Mouse (Mus musculus) thymus, adult 2 months (tissue): ENCODE data around the gene Samd8. TPM values are rescaled to one million over a fixed set of nuclear protein-coding genes. Genes with fewer than 3 reads are reported as not detected.

Experiments
- DNase-seq: peaks from one replicate; pipeline ENCODE4 v3.0.0; 2021
- H3K27ac ChIP-seq: fragments of 200-500 bp; 2 replicates; pipeline ENCODE4 v1.5.1; 2012; ENCODE audit warnings: low read length, control low read depth; ENCODE audit not compliant: control insufficient read depth, insufficient read depth
- H3K27me3 ChIP-seq: fragments of 200-500 bp; 2 replicates; pipeline ENCODE4 v1.6.1; 2012; ENCODE audit warnings: mild to moderate bottlenecking, low read length, moderate library complexity, mixed read lengths; ENCODE audit not compliant: control insufficient read depth, insufficient read depth
- H3K36me3 ChIP-seq: fragments of 200-500 bp; 2 replicates; pipeline ENCODE4 v1.6.1; 2012; ENCODE audit warnings: mild to moderate bottlenecking, low read length, moderate library complexity; ENCODE audit not compliant: control insufficient read depth, insufficient read depth
- H3K4me1 ChIP-seq: fragments of 200-500 bp; replicated peaks from 2 replicates; pipeline ENCODE4 v1.6.1; 2012; ENCODE audit warnings: low read length; ENCODE audit not compliant: control insufficient read depth, insufficient read depth
- H3K4me3 ChIP-seq: fragments of 200-500 bp; 2 replicates; pipeline ENCODE4 v1.5.1; 2012; ENCODE audit warnings: mild to moderate bottlenecking, low read length, control low read depth, moderate library complexity; ENCODE audit not compliant: control insufficient read depth, insufficient read depth
- CTCF ChIP-seq: fragments of 200-500 bp; IDR thresholded peaks from 2 replicates; pipeline ENCODE4 v1.5.1; 2012; ENCODE audit warnings: mild to moderate bottlenecking, control low read depth, low read length, moderate library complexity, borderline replicate concordance; ENCODE audit not compliant: control insufficient read depth, poor library complexity, insufficient read depth; ENCODE audit errors: extremely low read depth
- POLR2A ChIP-seq: fragments of 200-500 bp; IDR thresholded peaks from 2 replicates; pipeline ENCODE4 v1.6.1; 2012; ENCODE audit warnings: mild to moderate bottlenecking, low read length, control low read depth, moderate library complexity; ENCODE audit not compliant: control insufficient read depth, poor library complexity, insufficient read depth; ENCODE audit errors: extremely low read depth
- WGBS: fragments of 180-500 bp; shearing (Covaris S2); methylation state at CpG from one replicate; pipeline ENCODE4 v1.1.7; 2018; 5-methylcytosine and 5-hydroxymethylcytosine counted together
- polyA plus RNA-seq: library from polyadenylated mRNA; depleted of rRNA; stranded (reverse); fragments of >200 nt; gene quantifications from 2 replicates; pipeline ENCODE4 v1.2.3, GENCODE M21; 2012

Samd8 gene
- polyA plus RNA-seq, 1 experiment: 12.1 TPM

- Histone ChIP-seq H3K4me1 (peaks cover 3% of the 10 kb centered on the region; the same call in 1 of the 2 replicates), H3K36me3 (no peaks in the 10 kb centered on the region), H3K4me3 (peak within 1 kb of the TSS; percentile 95), H3K27me3 (no peaks in the 10 kb centered on the region), H3K27ac (peak within 1 kb of the TSS; percentile 32; the same call in 1 of the 2 replicates)
- 2% methylated on average over 26 of the region's 26 CpGs for WGBS
- TF ChIP-seq CTCF: no peak
- TF ChIP-seq POLR2A: peak; percentile 24; the same call in 1 of the 2 replicates
- peak; percentile 49 for DNase-seq
Observed at GRCm38 (mm10) chr14:21750881-21751542, 681 bp downstream of the Samd8 start, which contains the start of gene Dusp13. Gene Dusp13, minus strand, starts transcription at chr14:21751181.

GRCm38 (mm10) chr14:21752411-21752810 is 2.1 kb downstream of the Samd8 start:
- H3K4me1 ChIP-seq: peaks cover 3% of the 10 kb centered on the region; the same call in 1 of the 2 replicates
- DNase-seq: no peak
- H3K36me3 ChIP-seq: no peaks in the 10 kb centered on the region
- H3K27ac ChIP-seq: no peak overlapping the region
- no peak for TF ChIP-seq CTCF
- no peak for TF ChIP-seq POLR2A
- H3K4me3 ChIP-seq: no peak overlapping the region
- 96% methylated on average over 3 of the region's 3 CpGs for whole genome bisulfite sequencing
- H3K27me3 ChIP-seq: no peaks in the 10 kb centered on the region

- no peak overlapping the region for H3K27ac ChIP-seq
- WGBS: 92% methylated on average over 4 of the region's 4 CpGs
- DNase-seq: no peak
- no peaks in the 10 kb centered on the region for H3K36me3 ChIP-seq
- no peaks in the 10 kb centered on the region for H3K27me3 ChIP-seq
- no peak for TF ChIP-seq POLR2A
- no peak for TF ChIP-seq CTCF
- peaks cover 3% of the 10 kb centered on the region; the same call in 1 of the 2 replicates for H3K4me1 ChIP-seq
- H3K4me3 ChIP-seq: no peak overlapping the region
Observed at GRCm38 (mm10) chr14:21753367-21753766, 3.0 kb downstream of the Samd8 start.

GRCm38 (mm10) chr14:21761560-21761959 is 11.2 kb downstream of the Samd8 start:
- TF ChIP-seq CTCF (no peak), POLR2A (no peak)
- H3K27ac ChIP-seq: no peak overlapping the region
- no peaks in the 10 kb centered on the region; the same call in 1 of the 2 replicates for H3K4me1 ChIP-seq
- no peaks in the 10 kb centered on the region for H3K36me3 ChIP-seq
- H3K4me3 ChIP-seq: no peak overlapping the region
- WGBS: 96% methylated on average over 9 of the region's 9 CpGs
- DNase-seq: no peak
- H3K27me3 ChIP-seq: no peaks in the 10 kb centered on the region

GRCm38 (mm10) chr14:21763736-21764135 is 13.4 kb downstream of the Samd8 start:
- no peaks in the 10 kb centered on the region for H3K27me3 ChIP-seq
- no peak for DNase-seq
- H3K36me3 ChIP-seq: no peaks in the 10 kb centered on the region
- WGBS: 98% methylated on average over 3 of the region's 3 CpGs
- no peak for TF ChIP-seq POLR2A
- no peak for TF ChIP-seq CTCF
- no peak overlapping the region for H3K27ac ChIP-seq
- H3K4me3 ChIP-seq: no peak overlapping the region
- no peaks in the 10 kb centered on the region; the same call in 1 of the 2 replicates for H3K4me1 ChIP-seq

GRCm38 (mm10) chr14:21764646-21765045 is 14.3 kb downstream of the Samd8 start:
- Histone ChIP-seq H3K27me3 (no peaks in the 10 kb centered on the region), H3K36me3 (no peaks in the 10 kb centered on the region), H3K27ac (no peak overlapping the region), H3K4me3 (no peak overlapping the region), H3K4me1 (no peaks in the 10 kb centered on the region; the same call in 1 of the 2 replicates)
- TF ChIP-seq POLR2A (no peak), CTCF (no peak)
- DNase-seq: no peak
- 98% methylated on average over 6 of the region's 6 CpGs for WGBS
